Mouse (Mus musculus) left cerebral cortex, adult 18-20 months (tissue): ENCODE measurements at regions not wholly inside any gene's neighbourhood (a gene's known extent, or its start where the extent isn't known, plus 50 kb on each side); places are given as distances from the start of the nearest gene placed in this dataset.

Experiments
- DNase-seq, 2 experiments: peaks; one replicate each; pipeline ENCODE4 v3.0.0; 2021 to 2022; ENCODE audit warnings: low spot score in 2 of 2, mixed read lengths in 1 of 2

- peak in 1 of 2 experiments; percentile 3 for DNase-seq
These were observed 222.5 kb upstream of the Gm10801 start for GRCm38 (mm10) chr2:98439532-98439931.

GRCm38 (mm10) chr2:98481533-98481932 lies 180.5 kb upstream of the Gm10801 start:
- DNase-seq = no peak
